Mouse (Mus musculus): ENCODE results near the gene Gm4131.
"Not testable (repeated sequence)": the region's sequence is repeated elsewhere in the genome, so short reads cannot be mapped to it uniquely, and the experiment has no call there.

Gene Gm4131

DNA sequence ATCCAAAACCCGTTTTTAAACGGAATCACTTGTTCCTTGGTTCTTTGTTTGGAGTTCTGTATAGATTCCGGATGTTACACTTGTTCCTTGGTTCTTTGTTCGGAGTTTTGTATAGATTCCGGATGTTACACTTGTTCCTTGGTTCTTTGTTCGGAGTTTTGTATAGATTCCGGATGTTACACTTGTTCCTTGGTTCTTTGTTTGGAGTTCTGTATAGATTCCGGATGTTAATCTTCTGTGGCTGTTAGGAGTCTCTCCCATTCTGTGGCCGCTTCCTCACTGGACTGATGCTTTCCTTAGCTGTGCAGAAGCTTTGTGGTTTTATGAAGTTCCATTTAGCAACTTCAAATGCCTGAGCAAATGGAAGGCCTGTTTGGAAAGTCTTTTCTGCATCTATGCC lies at the start of gene Gm4131:
Gm4131 (minus strand) TSS at position 101 of the 400 bp plus-strand sequence.
- DNase-seq (ENCODE audit: low spot score), result not testable (repeated sequence)

DNA sequence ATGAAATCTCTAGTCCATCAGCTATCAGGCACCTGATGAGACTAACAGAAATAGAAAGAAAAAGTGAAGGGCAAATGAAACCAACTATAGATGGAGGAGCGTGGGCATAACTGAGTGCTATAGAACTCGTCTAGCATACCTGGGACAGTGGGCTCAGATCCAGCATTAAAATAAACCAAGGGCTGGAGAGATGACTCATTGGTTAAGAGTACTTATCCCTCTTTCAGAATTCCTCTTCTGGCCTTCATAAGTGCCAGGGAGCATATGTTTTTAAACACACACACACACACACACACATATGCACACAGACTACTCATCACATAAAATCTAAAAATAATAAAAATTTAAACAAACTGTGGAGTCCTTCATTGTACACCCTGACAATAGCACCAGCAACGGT lies 43.2 kb upstream of the Gm4131 start:
- DNase-seq (ENCODE audit: low spot score), result no peak

DNA sequence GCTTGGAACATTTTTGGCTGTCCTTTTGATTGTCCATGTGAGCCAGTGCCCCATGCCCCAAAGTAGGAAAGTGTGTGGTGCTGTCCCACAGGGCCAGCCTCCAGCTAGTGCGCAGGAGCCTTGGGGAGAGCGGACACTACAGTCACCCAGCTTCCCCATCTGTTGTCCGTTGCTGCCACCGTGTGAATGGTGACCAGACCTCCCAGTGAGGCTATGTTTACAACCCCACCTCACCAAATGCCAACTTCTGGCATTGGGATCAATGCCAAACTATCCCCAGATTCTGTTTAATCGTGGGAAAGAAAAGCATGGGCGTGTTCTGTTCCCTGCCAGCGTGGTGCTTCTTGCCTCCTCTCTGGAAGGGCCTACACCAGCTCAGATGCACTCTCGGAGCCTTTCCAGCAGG lies 41.1 kb upstream of the Gm4131 start:
- DNase-seq (ENCODE audit: low spot score), result no peak

DNA sequence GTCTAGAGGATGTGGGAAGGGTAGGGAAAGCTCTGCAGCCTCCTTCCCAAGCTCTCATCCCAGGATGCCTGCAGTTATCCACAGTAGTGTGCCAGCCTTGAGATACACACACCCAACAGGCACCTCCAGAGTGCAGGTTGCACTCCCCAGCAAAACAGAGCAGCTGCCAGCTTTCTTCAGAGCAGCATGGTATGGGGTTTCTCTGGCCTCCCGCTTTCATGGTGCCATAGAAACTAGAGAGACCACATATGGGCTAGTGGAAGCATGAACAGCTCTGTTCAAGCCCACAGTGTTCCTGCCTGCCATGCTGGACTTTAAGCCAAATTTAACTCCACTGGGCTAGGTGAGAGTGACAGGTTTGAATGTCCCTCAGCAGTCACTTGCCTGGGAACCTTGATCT lies 36.1 kb upstream of the Gm4131 start:
- DNase-seq (ENCODE audit: low spot score), result no peak

DNA sequence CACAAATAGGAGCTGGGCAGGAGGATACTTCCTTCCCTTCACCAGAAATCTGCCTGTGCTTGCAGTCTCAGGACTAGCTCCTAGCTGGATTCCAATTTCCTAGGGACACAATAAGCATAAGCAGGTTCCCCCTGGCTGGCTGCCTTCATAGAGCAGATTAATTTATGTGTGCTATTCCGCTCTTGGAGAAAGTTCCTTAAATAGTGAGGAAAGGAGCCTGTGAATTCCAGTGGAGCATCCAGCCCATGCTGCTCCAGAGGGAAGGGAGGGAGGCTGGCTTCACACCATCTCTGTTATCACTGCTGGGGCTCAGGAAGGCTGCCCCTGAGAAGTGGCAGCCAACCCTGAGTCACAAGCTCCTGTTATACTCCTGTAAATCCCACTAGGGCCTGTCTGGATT lies 35.5 kb upstream of the Gm4131 start:
- no peak for DNase-seq (ENCODE audit: low spot score)

DNA sequence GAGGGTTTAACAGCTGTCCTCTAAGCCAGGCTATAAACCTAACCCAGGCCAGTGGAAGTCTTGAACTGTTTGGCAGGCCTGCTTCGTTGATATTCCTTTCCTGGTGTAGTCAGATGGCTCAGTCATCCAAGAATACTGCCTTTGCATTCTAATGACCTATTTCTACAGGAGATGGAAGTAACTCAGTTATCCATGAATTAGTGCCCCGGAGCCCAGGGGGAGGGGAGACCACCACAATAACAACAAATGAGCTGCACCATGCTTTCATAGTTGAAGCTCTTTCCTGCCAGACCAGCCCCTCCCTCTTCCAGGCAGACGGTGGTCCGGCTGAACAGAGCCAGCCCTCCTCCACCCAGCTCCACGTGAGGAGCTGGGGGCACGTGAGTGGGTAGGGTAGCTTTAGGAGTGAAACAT lies 33.4 kb upstream of the Gm4131 start:
- DNase-seq (ENCODE audit: low spot score), result no peak

DNA sequence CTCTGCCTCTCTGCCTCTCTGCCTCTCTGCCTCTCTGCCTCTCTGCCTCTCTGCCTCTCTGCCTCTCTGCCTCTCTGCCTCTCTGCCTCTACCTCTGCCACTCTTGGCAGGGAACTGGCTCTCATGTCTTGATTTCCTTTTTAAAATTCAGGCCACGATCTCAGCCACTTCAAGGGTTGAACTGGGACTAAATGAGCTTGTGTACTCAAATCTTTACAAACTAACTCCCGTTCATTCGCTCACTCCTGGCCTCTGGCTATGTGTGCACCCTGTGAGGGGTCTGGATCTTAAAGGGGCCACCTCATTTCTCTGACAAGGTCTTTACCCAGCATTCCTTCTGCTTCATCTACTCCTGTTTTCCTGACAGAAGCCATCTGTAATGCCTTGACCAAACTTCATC lies 18.6 kb upstream of the Gm4131 start:
- DNase-seq (ENCODE audit: low spot score), result no peak

DNA sequence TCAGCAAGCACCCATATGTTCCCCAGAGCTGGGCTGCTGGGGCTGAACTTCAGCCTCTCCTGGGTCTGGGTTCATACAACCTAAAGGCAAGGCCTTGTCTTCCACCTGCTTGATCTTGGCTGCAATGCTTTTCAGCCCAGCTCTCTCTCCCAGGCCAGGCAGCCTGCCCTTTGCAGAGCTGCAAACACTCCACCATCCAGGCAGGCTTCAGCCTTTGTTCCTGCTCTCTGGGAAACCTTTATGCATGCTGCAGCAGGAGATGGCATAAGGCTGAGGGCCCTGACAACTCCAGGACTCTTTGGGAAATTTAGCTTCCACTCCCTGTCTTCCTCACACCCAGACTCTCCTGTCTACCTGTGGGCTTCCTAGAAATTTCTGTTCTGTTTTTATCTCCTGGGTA lies 17.9 kb upstream of the Gm4131 start:
- DNase-seq (ENCODE audit: low spot score), result no peak

DNA sequence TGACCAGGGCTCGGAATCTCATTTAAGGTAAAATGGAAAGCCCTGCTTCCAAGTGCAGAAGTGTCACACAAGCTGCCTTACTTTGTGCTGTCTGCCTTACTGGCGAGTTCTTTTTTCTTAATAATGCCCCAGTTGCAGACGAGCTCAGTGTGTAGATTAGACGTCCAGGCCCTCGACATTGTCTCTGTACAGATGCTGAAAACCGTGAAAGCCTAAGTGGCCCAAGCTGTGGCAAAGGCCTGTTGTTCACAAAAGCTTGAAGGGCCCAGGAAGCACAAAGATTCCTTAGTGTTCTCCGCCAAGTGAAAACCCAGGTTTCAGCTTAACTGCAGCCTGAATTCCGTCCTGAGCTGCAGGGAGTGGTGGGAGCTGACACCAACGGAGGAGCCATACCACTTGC lies 15.0 kb upstream of the Gm4131 start:
- DNase-seq (ENCODE audit: low spot score), result no peak

DNA sequence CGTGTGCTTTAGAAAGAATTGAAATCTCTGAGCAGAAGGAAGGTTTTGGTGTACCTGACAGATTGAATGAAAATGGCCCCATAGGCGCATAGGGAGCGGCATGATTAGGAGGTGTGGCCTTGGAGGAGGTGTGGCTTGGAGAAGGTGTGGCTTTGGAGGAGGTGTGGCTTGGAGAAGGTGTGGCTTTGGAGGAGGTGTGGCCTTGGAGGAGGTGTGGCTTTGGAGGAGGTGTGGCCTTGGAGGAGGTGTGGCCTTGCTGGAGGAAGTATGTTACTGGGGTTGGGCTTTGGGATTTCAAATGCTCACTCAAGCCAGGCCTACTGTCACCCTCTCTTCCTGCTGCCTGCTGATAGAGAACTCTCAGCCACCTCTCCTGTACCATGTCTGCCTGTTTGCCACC lies 14.2 kb upstream of the Gm4131 start:
- no peak for DNase-seq (ENCODE audit: low spot score)

DNA sequence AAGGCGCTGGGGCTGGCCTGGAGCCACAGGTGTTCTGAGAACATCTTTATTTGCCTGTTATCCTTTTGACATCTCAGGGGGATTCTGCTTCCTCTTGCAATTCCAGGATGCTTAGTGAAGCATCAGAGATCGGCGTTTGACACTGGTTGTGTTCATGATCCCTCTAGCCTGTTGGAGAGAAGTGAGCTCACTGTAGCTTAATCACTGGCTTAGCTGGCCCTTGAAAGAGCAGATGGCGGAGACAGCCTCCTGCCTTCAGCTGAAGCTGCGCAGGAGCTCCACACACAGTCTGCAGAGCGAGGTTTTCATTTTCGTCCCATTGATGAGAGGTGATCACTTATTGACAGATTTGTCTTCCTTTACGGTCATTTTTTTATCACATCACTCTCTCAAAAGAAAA lies 9.1 kb upstream of the Gm4131 start:
- no peak for DNase-seq (ENCODE audit: low spot score)

DNA sequence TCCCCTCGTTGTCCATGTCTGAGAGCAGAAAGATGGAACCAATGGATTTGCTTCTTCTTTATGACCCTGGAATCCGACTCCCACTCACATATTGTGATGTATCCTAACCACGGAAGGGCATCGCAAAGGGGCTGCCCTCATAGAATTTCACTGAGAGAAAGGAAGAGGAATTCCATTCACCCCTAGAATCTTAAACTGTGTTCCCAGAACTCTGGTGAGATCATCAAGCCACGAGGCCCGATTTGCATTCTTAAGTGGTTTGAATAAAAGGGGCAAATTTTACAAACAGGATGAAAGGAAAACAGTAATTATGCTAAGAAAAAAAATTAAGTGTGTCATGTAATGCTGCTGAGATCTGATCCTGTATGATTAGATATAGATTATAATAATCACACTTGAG lies 8.2 kb upstream of the Gm4131 start:
- no peak for DNase-seq (ENCODE audit: low spot score)

DNA sequence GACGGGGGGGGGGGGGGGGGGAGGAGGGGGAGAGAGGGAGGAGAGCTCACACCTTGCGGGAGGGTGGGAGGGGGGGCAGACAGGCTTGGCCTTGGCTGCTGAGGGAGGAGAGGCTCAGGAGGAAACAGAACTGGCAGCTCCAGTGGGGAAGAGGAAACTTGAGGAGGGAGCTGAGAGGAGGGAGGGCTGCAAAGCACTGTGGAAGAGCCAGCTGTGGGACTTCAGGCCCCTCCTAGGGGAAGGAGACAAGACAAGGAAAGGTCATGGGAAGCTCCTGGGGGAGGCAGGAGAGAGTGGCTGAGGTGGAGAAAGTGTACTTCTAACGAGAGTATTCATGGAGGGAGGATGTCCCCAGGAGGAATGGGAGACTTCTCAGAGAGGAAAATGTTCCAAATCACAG lies 6.7 kb upstream of the Gm4131 start:
- DNase-seq (ENCODE audit: low spot score), result no peak

DNA sequence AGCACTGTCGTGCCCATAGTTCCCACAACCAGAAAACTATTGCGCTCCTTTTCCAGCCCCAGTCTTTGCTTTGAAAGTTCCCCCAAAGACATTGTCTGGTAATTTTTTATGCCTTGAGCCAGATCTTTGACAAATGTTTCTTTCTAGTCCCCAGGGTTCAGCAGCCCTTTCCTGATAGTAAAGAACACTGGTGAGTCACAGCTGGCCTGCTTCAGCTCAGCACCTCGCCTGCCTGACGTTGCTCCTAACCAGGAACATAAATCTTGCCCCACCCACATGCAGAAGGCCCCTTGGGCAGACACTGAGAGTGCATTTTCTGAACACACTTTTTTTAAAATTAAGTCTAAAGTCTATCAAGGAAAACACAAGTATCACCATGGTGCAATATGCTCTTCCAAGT lies 3.6 kb upstream of the Gm4131 start:
- no peak for DNase-seq (ENCODE audit: low spot score)

DNA sequence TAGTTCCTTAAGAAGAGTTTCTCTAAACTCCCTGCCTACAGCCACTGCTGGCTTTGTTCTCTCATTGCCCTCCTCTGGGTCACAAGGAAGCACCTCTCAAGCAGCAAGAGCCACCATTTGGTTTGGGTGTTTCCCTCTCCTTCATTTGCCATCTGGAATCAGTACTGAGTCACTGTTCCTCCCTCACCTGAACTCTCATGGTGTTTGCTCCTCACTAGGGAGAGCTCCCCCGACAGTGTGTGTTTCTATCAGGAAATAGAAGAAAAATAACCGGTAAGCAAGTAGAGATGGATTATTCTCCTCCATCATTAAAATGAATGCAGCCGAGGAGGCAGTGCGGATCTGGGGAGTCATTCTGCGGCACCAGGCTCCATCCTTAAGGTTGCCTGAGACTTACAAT lies 2.7 kb upstream of the Gm4131 start:
- no peak for DNase-seq (ENCODE audit: low spot score)

DNA sequence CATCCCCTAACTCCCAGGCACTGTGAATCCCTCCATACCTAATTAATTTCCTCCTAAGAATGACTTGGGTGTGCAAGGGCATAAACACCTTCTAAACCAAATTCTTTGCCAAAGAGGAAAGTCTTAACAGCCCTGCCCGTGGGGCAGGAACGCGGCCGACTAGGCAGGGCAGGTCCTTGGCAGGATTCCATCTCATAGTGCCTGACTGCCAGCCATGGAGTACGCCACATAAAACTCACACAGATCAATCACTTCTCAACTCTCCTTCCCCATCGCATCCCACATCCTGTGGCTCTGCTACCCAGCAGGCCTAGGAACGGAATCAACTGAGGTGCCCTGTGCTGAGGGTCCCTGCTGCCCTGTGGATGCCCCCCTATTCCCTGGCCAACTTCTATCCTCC lies 3.0 kb downstream of the Gm4131 start:
- DNase-seq (ENCODE audit: low spot score), result no peak

DNA sequence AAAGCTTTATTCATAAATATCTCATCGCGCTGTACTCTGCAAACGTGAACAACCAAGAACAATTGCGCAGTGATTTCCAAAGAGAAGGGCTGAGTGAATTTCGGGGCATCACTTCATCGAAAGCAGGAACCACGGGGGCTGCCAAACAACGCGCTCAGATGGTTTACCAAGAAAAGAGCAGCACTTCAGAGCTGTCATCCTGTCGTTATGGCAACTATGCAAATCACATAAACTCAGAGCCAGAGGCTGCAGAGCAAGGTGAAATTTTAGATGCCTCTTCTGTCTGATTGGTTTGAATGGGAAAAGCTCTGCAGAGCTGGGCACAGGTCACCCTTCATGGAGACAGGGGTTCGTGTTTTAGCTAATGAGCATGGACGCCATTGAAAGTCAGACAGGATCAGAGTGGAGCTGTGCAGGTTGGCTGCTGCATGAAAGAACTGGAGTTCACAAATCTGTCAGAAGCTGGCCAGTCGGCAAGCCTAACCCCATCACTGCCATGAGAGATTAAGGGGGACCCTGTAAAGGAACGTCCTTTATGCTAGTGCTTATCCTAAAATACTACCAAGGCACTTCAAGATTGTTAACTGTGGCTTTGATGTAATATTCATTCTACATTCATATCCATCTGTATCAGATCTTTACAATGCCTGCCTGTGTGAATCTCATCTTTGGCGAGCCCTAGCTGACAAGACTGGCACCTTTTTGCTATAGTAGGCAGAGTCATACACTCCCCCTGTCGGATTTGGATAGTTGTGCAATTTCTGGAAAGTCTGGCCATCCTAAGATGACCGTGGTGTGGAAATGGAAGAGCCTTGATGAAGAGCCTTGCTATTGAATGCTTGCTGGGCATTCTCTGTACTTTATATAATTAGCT lies 4.6 kb downstream of the Gm4131 start:
- no peak for DNase-seq (ENCODE audit: low spot score)

DNA sequence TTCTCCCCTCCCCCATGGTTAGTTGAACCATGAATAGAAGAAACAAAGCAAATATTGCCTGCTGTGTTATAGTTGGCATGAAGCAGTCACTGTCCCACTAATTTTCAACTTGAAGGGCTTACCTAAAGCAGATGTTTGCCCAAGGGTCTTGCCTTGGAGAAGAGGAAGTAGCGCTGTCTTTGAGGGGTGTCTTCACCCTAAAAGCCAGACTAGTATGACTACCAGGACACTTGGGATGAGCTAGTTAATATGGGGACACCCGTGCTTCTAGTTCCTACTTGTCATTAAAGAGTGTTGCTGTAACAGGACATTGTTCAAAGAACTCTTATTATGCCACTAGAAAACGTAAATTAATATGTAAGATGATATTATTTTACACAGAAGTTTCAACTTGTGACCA lies 9.6 kb downstream of the Gm4131 start:
- no peak for DNase-seq (ENCODE audit: low spot score)

DNA sequence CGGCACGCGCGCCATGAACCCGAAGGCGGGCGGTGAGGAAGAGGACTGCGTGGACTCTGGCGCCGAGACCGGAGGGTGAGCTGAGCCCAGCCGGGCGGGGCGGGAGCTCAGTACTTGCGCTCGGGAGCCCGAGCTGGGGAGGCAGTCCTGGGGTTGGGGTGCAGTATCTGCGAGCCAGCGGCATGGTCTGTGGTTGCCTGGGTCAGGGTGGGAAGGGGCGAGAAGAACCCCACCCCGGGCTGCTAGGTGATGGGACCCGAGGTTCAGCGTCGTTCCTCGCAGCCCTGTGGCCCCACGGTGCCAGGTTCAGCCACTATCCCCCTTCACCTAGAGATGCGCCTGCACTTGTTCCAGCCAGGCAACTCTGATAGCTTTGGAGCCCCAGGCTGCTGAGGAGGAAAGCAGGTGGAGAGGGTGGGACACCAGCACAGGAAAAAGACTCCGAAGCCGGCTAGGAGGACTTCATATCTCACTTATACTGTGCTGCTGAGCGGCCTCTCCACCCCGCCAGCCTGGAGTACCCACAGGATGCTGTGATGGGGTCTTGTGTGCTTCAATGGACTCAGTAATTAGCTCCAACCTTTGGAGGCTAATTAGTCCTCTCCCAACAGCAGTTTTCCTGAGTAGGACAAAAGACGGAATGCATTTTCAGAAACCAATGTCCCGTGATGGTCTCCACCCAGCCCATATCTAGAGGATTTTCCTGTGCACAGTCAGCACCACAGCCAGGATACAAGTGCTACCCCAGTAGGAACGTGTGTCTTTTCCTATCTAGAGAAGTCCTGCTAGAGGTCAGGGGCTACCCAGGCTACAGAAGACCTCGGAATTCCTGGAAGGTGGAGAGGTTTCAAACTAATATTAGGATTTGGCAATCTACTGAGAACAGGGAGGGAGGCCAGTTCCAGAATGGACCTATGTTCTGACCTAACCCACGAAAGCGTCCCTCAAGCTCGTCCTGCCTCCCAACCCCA lies 10.6 kb downstream of the Gm4131 start:
- DNase-seq (ENCODE audit: low spot score), result no peak

DNA sequence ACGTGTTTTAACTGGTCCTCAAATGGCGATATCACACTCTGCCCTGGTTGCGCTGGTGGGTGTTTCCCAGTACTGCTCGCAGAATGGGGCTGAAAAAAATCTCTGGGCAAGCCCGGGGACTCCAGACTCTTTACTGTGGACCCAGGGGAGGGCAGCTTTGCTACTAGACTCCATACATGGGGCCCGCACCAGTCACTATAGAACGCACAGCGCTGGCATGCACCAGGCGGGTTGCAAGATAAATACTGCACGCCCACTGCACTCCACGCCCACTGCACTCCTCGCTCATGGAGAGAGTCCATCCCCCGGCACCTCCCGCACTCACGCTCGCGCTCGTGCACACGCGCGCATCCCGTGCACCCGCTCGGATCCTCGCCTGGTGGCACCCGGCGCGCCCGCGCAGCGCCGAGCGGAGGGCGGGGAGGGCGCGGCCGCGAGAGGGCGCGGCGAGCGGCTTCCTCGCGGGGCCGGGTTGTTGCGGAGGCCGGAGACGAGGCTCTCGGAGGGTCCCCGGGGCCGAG lies 11.4 kb downstream of the Gm4131 start, which contains the start of gene Fam124a:
Fam124a (plus strand) TSS at position 429 of the 521 bp plus-strand sequence.
- DNase-seq (ENCODE audit: low spot score), result peak; percentile 68

DNA sequence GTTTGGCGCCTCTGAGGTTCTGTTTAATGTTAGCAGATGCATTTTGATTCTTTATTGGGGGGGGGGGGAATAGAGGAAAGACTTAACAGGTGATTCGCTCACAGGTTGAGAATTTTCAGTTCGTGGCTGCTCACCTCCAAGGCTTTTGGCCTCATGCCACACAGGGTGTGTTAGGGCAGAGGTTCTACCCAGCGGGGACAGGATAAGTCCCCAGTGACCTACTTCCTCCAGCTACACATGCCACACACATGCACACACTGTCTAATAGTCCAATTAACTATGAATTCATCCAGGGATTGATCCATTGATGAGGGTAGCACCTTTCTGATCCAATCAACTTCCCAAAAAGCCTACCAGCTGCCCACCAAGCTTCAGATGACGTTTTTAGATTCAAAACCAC lies 12.9 kb downstream of the Gm4131 start:
- DNase-seq (ENCODE audit: low spot score), result no peak

DNA sequence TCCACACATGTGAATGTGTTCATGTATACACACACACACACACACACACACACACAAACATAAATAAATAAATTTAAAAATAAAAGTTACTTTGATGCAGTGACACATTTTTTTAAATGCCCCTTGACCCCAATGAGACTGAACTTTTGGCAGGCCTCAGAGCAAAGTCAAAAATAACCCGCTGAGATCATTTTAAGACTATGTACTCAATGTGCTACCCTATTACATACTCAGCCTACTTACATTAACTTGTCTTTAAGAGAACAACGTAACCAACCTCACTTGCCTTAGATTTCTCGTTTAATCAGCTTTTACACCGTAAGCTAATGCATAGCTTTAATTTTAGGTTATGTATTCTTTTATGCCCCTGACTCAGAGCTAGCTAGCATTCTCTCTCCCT lies 13.9 kb downstream of the Gm4131 start:
- DNase-seq (ENCODE audit: low spot score), result no peak

DNA sequence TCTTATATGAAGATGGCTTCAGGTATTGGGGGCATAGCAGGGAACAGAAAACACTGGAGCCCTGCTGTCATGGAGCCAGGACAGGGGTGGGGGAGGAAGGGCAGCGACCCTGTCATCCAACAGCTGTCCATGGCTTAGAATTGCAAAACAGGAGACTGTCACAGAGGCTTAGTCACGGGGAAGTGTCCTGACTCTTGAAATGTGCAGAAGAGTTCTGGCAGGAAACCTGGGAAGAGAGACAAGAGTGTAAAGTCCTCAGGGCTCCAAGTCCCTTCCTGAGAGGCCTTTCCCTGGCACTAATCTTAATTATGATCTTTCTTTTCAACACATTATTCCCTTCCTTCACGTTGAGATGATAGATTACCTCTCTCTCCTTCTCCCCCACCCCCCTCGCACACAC lies 16.6 kb downstream of the Gm4131 start:
- no peak for DNase-seq (ENCODE audit: low spot score)

All from left cerebral cortex, adult 11 months (tissue).